Mouse (Mus musculus): ENCODE results near the gene Trim61. TPM values are rescaled to one million over a fixed set of nuclear protein-coding genes. Genes with fewer than 3 reads are reported as not detected.

Gene Trim61
- 70.7 TPM for polyA plus RNA-seq (2014; fragmentation: Illumina TruSeq; extraction: RNeasy Lipid Tissue Mini Kit (QIAGEN cat#74804))

GRCm38 (mm10) chr8:65018423-65018822, at the start of gene Trim61, which contains the start of gene Trim60:
TSS of gene Trim61 (minus strand) at chr8:65018523.
TSS of gene Trim60 (minus strand) at chr8:65018584.

GRCm38 (mm10) chr8:65037117-65037533, 18.8 kb upstream of the Trim61 start, which contains the start of gene Apela:
TSS of gene Apela (minus strand) at chr8:65037336.

GRCm38 (mm10) chr8:64987731-64988130, 30.6 kb downstream of the Trim61 start, which contains the start of gene Trim75:
TSS of gene Trim75 (minus strand) at chr8:64987831.

Other genes with a start within 250 kb of the Trim61 start
- 44.0 TPM for gene Klhl2, start 168.5 kb downstream of the Trim61 start, polyA plus RNA-seq (2014; fragmentation: Illumina TruSeq; extraction: RNeasy Lipid Tissue Mini Kit (QIAGEN cat#74804))
- 21.2 TPM for gene Tmem192, start 71.3 kb downstream of the Trim61 start, polyA plus RNA-seq (2014; fragmentation: Illumina TruSeq; extraction: RNeasy Lipid Tissue Mini Kit (QIAGEN cat#74804))
- 16.2 TPM for gene Trim75, start 30.7 kb downstream of the Trim61 start, polyA plus RNA-seq (2014; fragmentation: Illumina TruSeq; extraction: RNeasy Lipid Tissue Mini Kit (QIAGEN cat#74804))
- gene Trim60, start 61 bp upstream of the Trim61 start, polyA plus RNA-seq (2014; fragmentation: Illumina TruSeq; extraction: RNeasy Lipid Tissue Mini Kit (QIAGEN cat#74804)): 10.4 TPM
- gene Apela, start 18.8 kb upstream of the Trim61 start, polyA plus RNA-seq (2014; fragmentation: Illumina TruSeq; extraction: RNeasy Lipid Tissue Mini Kit (QIAGEN cat#74804)): 1.8 TPM
- gene Gm10663, start 56.5 kb upstream of the Trim61 start, polyA plus RNA-seq (2014; fragmentation: Illumina TruSeq; extraction: RNeasy Lipid Tissue Mini Kit (QIAGEN cat#74804)): not detected
- gene BC030870, start 111.0 kb upstream of the Trim61 start, polyA plus RNA-seq (2014; fragmentation: Illumina TruSeq; extraction: RNeasy Lipid Tissue Mini Kit (QIAGEN cat#74804)): 0.40 TPM

Measured in ovary, adult 10 weeks (tissue).